Mouse (Mus musculus) left cerebral cortex, adult 2 months (tissue): ENCODE results near the gene Jpt2. TPM values are rescaled to one million over a fixed set of nuclear protein-coding genes. Genes with fewer than 3 reads are reported as not detected.
A peak's percentile ranks its signal among the peaks of the same experiment; 100 is the strongest.

Experiments used
- DNase-seq, 2 experiments: peaks; one replicate each; pipeline ENCODE4 v3.0.0; 2021 to 2022; ENCODE audit warnings: low spot score in 2 of 2, mixed read lengths in 1 of 2; ENCODE audit errors: extremely low spot score in 1 of 2
- H3K27ac ChIP-seq: fragments of 200-600 bp; 2 replicates; pipeline ENCODE4 v1.8.1; 2022
- H3K4me3 ChIP-seq: fragments of 200-600 bp; 2 replicates; pipeline ENCODE4 v1.8.1; 2022
- CTCF ChIP-seq: fragments of 200-600 bp; IDR thresholded peaks from 2 replicates; pipeline ENCODE4 v1.8.1; 2022; ENCODE audit warnings: antibody characterized with exemption, mild to moderate bottlenecking, moderate library complexity
- intact Hi-C: fragments of 180-260 bp; cut with DNase I; formaldehyde crosslinking; loops from one replicate; pipeline ENCODE4 v1.15.1; 2025
- total RNA-seq, 2 experiments: library from RNA; stranded (reverse); gene quantifications; 2 replicates each; pipeline ENCODE4 v1.2.3; 2021

Jpt2 gene
- total RNA-seq, 2 experiments from 2014 or later, result 5.3 to 6.9 TPM

- no peak for DNase-seq
- intact Hi-C loops, result no loop called here
- no peak for TF ChIP-seq CTCF
- H3K27ac ChIP-seq, result peak overlapping the region; percentile 94
- peak overlapping the region; percentile 56 for H3K4me3 ChIP-seq
Observed at GRCm38 (mm10) chr17:24894061-24894994, 66.2 kb downstream of the Jpt2 start.

- intact Hi-C loops, result no loop called here
- Histone ChIP-seq H3K4me3 (no peak overlapping the region), H3K27ac (no peak overlapping the region)
- no peak for DNase-seq
- no peak for TF ChIP-seq CTCF
Observed at GRCm38 (mm10) chr17:24893276-24893675, 67.2 kb downstream of the Jpt2 start.

GRCm38 (mm10) chr17:24892785-24893184 is 67.7 kb downstream of the Jpt2 start:
- DNase-seq, result no peak
- intact Hi-C loops, result no loop called here
- no peak for TF ChIP-seq CTCF
- Histone ChIP-seq H3K4me3 (no peak overlapping the region), H3K27ac (no peak overlapping the region)

- no peak overlapping the region for H3K27ac ChIP-seq
- no peak for DNase-seq
- intact Hi-C loops, result no loop called here
- no peak for TF ChIP-seq CTCF
- no peak overlapping the region for H3K4me3 ChIP-seq
Observed at GRCm38 (mm10) chr17:24891321-24891720, 69.2 kb downstream of the Jpt2 start.

DNA sequence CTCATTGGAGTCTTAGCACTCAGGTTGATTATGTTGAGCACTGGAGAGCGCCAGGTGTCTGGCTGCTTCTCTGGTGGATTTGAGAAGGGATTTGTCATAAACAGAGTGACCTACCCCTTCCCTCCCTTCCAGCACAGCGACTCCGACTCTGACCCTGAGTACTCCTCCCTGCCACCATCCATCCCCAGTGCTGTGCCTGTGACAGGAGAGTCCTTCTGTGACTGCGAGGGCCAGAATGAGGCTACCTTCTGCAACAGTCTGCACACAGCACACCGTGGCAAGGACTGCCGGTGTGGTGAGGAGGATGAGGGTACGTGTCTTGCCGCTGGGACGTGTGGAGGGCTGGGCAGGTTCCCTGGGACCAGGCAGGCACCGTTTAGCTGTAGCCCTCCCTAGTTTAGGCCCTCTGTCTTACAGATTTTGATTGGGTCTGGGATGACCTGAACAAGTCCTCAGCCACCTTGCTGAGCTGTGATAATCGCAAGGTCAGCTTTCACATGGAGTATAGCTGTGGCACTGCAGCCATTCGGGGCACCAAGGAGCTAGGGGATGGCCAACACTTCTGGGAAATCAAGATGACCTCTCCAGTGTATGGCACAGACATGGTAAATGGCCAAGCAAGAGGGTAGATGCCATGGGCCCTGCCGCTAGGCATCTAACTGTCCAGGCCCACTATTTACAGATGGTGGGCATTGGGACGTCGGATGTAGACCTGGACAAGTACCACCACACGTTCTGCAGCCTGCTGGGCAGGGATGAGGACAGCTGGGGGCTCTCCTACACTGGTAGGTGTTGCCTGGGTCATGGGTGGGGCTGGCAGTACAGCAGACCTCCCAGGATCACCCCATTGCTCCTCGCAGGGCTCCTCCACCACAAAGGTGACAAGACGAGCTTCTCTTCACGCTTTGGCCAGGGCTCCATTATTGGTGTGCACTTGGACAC is 70.1 kb downstream of the Jpt2 start:
- intact Hi-C loops, result no loop called here
- Histone ChIP-seq H3K27ac (no peak overlapping the region), H3K4me3 (no peak overlapping the region)
- no peak for TF ChIP-seq CTCF
- DNase-seq, result peak in 1 of 2 experiments; percentile 14

DNA sequence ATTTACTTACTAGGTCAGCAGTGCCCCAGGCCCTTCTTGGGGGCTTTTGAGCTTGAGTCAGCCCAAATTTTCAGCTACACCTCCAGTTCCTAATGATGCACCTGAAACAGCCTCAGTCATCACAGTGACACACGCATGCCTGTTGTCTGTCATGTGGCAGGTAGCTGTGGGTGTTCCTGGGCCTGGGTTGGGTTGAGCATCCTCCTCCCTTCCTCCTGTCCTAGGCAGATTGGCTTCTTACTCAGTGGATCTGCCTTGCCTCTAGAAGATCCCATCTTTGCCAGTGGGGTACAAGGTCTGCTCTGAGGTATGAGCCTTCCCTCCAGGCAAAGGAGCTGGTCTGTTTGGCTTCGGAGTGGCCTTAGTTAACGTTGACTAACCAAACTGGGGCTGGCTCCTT is 71.6 kb downstream of the Jpt2 start:
- intact Hi-C loops, result no loop called here
- no peak for TF ChIP-seq CTCF
- no peak overlapping the region for H3K4me3 ChIP-seq
- DNase-seq, result no peak
- H3K27ac ChIP-seq, result no peak overlapping the region

Other genes with a start within 250 kb of the Jpt2 start
- 1 to 10 TPM in 1 of 2 experiments, not detected in 1; 1.1 TPM for gene Rnf151, start 242.6 kb downstream of the Jpt2 start, total RNA-seq
- 100 to 1,000 TPM; 284 to 288 TPM for gene Rps2, start 242.6 kb downstream of the Jpt2 start, total RNA-seq
- 100 to 1,000 TPM; 208 to 222 TPM for gene Ndufb10, start 236.2 kb downstream of the Jpt2 start, total RNA-seq
- under 1 TPM; 0.34 to 0.68 TPM for gene Rpl3l, start 232.9 kb downstream of the Jpt2 start, total RNA-seq
- 10 to 100 TPM; 31.8 to 34.7 TPM for gene Msrb1, start 224.0 kb downstream of the Jpt2 start, total RNA-seq
- under 1 TPM; 0.28 to 0.29 TPM for gene Hs3st6, start 207.7 kb downstream of the Jpt2 start, total RNA-seq
- not detected for gene Meiob, start 156.4 kb downstream of the Jpt2 start, total RNA-seq
- 100 to 1,000 TPM; 129 to 141 TPM for gene Hagh, start 120.5 kb downstream of the Jpt2 start, total RNA-seq
- gene Fahd1, start 110.3 kb downstream of the Jpt2 start, total RNA-seq, result 10 to 100 TPM; 17.4 to 20.4 TPM
- gene Igfals, start 94.7 kb downstream of the Jpt2 start, total RNA-seq, result not detected
- gene Nubp2, start 74.3 kb downstream of the Jpt2 start, total RNA-seq, result 10 to 100 TPM; 30.7 to 32.4 TPM
- 10 to 100 TPM; 58.6 to 63.3 TPM for gene Spsb3, start 74.0 kb downstream of the Jpt2 start, total RNA-seq
- 10 to 100 TPM; 54.8 to 55.2 TPM for gene Eme2, start 65.6 kb downstream of the Jpt2 start, total RNA-seq
- 10 to 100 TPM; 67.6 to 72.1 TPM for gene Mrps34, start 65.6 kb downstream of the Jpt2 start, total RNA-seq
- 10 to 100 TPM; 46.5 to 51.2 TPM for gene Nme3, start 64.2 kb downstream of the Jpt2 start, total RNA-seq
- gene Mapk8ip3, start 23.7 kb downstream of the Jpt2 start, total RNA-seq, result 100 to 1,000 TPM; 390 to 407 TPM
- gene Cramp1l, start 55.1 kb upstream of the Jpt2 start, total RNA-seq, result 10 to 100 TPM; 31.9 to 33.9 TPM
- gene Ift140, start 55.4 kb upstream of the Jpt2 start, total RNA-seq, result 10 to 100 TPM; 17.9 to 21.0 TPM
- gene Tmem204, start 122.9 kb upstream of the Jpt2 start, total RNA-seq, result 10 to 100 TPM in 1 of 2 experiments, 1 to 10 TPM in 1; 9.5 to 11.1 TPM
- 10 to 100 TPM; 25.8 to 30.7 TPM for gene Telo2, start 155.3 kb upstream of the Jpt2 start, total RNA-seq
- under 1 TPM; 0.33 to 0.63 TPM for gene Ptx4, start 160.1 kb upstream of the Jpt2 start, total RNA-seq
- 10 to 100 TPM; 48.5 to 53.9 TPM for gene Clcn7, start 172.7 kb upstream of the Jpt2 start, total RNA-seq
- under 1 TPM in 1 of 2 experiments, not detected in 1; 0.14 TPM for gene Ccdc154, start 201.8 kb upstream of the Jpt2 start, total RNA-seq
- gene Gm38655, start 214.8 kb upstream of the Jpt2 start, total RNA-seq, result not detected
- 10 to 100 TPM; 20.2 to 20.8 TPM for gene BC003965, start 223.9 kb upstream of the Jpt2 start, total RNA-seq
- gene Unkl, start 227.7 kb upstream of the Jpt2 start, total RNA-seq, result 10 to 100 TPM; 39.0 to 40.7 TPM